Mouse (Mus musculus): Measurements from ENCODE around the gene Gja5. TPM values are rescaled to one million over a fixed set of nuclear protein-coding genes. Genes with fewer than 3 reads are reported as not detected.

Gene Gja5
- polyA plus RNA-seq, 1 experiment from 2014 or later: 3.6 TPM

DNA sequence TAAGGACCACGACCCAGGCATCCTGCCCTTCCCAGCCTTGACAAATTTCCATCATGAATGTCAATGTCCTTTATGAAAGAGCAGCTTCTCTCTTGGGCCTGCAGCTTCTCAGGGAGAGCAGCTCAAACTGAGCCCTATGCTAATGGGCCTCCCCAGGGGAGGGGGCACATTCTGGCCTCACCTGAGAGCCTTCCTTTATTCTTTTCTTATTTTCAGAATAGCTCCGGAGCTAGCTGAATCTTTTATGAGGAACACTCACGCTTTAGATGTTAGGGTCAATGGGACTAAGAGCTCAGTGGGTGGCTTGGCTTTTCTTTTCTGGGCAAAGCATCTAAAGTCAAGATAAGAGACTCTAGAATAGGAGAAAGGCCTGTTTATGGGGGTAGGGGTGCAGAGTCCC, 88.0 kb downstream of the Gja5 start:
- Histone ChIP-seq H3K27me3 (no peaks in the 10 kb centered on the region), H3K27ac (no peak overlapping the region), H3K4me1 (replicated peaks) (no peaks in the 10 kb centered on the region), H3K36me3 (no peaks in the 10 kb centered on the region), H3K9me3 (no peaks in the 10 kb centered on the region), H3K4me2 (replicated peaks) (no peak overlapping the region), H3K9ac (replicated peaks) (no peak overlapping the region), H3K4me3 (replicated peaks) (no peak overlapping the region)
- ATAC-seq: no peak
- WGBS: 7% methylated on average over 3 of the region's 3 CpGs

DNA sequence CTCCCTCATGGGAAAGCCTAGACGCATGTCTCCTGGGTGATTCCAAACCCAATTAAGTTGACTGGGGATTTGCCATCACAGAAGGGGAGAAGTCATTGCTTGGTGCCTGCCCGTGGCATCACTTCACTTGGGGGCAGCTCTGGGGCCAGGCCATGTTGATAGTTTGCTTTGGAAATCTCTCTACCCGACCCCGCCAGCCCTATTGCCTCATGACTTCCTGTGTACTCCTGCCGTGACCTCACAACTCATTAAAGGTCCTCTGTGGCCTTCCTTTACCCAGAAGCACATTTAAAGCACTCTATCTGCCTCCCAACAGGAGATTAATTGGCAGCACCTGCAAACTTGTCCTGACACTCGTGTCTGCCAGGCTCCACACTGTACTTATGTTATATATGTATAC, 93.3 kb downstream of the Gja5 start:
- Histone ChIP-seq H3K27ac (no peak overlapping the region), H3K36me3 (no peaks in the 10 kb centered on the region), H3K4me3 (replicated peaks) (no peak overlapping the region), H3K9me3 (no peaks in the 10 kb centered on the region), H3K27me3 (no peaks in the 10 kb centered on the region), H3K4me1 (replicated peaks) (no peaks in the 10 kb centered on the region), H3K4me2 (replicated peaks) (no peak overlapping the region), H3K9ac (replicated peaks) (no peak overlapping the region)
- WGBS: 74% methylated on average over 6 of the region's 6 CpGs
- ATAC-seq: no peak

DNA sequence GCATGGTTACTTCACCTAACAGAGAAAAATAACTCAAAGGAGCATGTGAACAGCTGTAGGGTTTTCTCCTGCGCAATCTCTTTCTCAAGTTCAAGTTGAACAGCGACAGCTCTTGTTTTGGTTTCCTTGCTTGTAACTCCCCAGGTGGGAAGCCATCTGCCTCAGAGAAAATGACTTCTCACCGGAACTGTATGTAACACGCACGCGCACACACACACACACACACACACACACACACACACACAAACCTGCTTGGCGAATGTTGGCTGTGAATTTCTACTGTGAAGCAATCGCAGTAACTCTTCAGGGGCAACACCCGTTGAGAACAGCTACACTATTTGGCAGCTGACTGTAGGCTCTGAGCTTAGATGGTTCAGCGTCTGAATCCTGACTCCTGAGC, 98.6 kb downstream of the Gja5 start:
- WGBS: 93% methylated on average over 10 of the region's 10 CpGs
- no peaks in the 10 kb centered on the region for H3K36me3 ChIP-seq
- no peaks in the 10 kb centered on the region for H3K27me3 ChIP-seq
- no peaks in the 10 kb centered on the region for H3K9me3 ChIP-seq
- H3K4me2 ChIP-seq (replicated peaks): no peak overlapping the region
- H3K9ac ChIP-seq (replicated peaks): no peak overlapping the region
- no peak overlapping the region for H3K27ac ChIP-seq
- H3K4me3 ChIP-seq (replicated peaks): no peak overlapping the region
- ATAC-seq: no peak
- no peaks in the 10 kb centered on the region for H3K4me1 ChIP-seq (replicated peaks)

DNA sequence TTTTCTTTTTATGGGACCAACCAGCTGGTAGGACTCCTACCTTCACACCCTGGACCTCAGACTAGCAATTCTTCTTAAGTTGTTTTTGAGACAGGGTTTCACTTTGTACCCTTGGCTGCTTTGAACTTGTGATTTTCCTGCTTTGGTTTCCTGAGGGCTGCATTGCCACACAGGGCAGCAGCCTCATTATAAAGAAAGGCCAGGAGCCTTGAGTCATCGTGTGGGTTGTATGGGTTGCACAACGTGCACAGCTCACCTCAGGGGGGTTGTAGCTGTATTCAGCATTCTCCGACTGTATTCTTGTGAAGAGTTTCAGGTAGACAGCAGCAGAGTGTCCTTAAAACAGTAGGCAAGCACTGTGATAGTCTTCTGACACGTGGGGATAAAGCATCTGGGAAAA, 100.0 kb downstream of the Gja5 start:
- no peak for ATAC-seq
- Histone ChIP-seq H3K9me3 (no peaks in the 10 kb centered on the region), H3K4me2 (replicated peaks) (no peak overlapping the region), H3K4me1 (replicated peaks) (no peaks in the 10 kb centered on the region), H3K36me3 (no peaks in the 10 kb centered on the region), H3K9ac (replicated peaks) (no peak overlapping the region), H3K27me3 (no peaks in the 10 kb centered on the region), H3K27ac (no peak overlapping the region), H3K4me3 (replicated peaks) (no peak overlapping the region)
- WGBS: 82% methylated on average over 4 of the region's 4 CpGs

DNA sequence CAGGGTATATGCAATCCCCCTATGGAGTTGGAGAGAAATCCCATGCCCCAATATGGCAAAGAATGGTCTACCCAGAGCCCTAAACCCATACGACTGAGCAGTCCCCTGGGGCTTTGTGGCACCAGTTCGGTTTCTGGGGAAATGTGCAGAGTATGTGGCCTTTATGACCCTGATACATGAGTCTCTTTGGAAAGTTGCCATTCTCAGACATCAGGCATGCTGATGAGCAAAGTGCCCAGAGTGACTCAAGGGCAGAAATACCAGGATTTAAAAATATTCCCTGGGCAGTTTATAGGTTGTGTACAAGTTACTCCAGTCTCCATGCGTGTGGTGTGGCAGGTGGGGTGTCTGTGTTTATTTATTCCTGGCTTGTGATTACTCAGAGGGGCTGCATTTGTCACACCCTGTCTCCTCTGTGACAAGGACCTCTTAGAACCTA, 102.5 kb downstream of the Gja5 start:
- Histone ChIP-seq H3K9me3 (no peaks in the 10 kb centered on the region), H3K36me3 (no peaks in the 10 kb centered on the region), H3K4me2 (replicated peaks) (no peak overlapping the region), H3K9ac (replicated peaks) (no peak overlapping the region), H3K4me3 (replicated peaks) (no peak overlapping the region), H3K27me3 (no peaks in the 10 kb centered on the region), H3K4me1 (replicated peaks) (no peaks in the 10 kb centered on the region), H3K27ac (no peak overlapping the region)
- WGBS: 56% methylated on average over 3 of the region's 3 CpGs
- no peak for ATAC-seq

DNA sequence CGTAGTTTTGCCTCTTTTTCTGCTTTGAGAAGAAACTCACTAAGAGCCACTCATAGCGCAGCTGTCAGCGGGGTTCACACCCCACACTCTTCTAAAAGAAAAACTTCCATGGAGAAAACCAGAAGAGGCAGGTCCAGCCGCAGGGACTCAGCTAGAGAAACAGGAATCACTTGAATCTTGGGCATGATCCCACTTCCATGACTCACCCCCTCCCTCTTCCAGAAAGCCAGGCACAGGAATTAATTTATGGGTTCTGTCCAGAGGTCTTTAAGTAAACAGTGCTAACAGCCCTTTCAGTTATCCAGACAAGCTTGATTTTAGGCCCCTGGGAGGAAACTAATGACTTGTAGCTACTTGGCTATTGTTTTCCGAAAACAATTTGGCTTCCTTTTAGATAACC, 120.7 kb downstream of the Gja5 start:
- ATAC-seq: no peak
- no peaks in the 10 kb centered on the region for H3K27me3 ChIP-seq
- no peaks in the 10 kb centered on the region for H3K36me3 ChIP-seq
- no peaks in the 10 kb centered on the region for H3K9me3 ChIP-seq
- no peak overlapping the region for H3K4me3 ChIP-seq (replicated peaks)
- no peak overlapping the region for H3K27ac ChIP-seq
- peaks cover 4% of the 10 kb centered on the region; the same call in 1 of the 2 replicates for H3K4me1 ChIP-seq (replicated peaks)
- no peak overlapping the region for H3K9ac ChIP-seq (replicated peaks)
- no peak overlapping the region for H3K4me2 ChIP-seq (replicated peaks)
- WGBS: 77% methylated on average over 5 of the region's 5 CpGs

DNA sequence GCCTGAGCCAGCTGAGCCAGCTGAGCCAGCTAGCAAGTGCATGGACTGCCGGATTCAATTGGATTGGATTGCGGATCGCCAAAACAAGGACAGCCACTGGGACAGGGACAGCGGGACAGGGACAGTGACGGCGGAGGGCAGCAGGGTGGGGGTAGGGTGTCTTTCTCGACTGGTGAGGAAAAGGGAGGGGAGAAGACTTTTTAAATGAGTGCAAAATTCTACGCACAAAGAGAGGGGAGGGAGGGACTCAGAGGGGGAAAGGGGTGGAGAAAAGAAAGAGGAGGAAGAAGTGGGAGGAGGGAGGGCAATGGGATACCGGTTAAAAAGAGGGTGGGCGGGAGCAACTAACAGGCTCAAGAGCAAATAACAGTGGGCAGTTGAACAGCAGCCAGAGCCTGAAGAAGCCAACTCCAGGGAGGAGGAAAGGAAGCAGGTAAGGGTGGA, 127.6 kb downstream of the Gja5 start:
- peak overlapping the region; percentile 32 for H3K4me3 ChIP-seq (replicated peaks)
- no peak overlapping the region for H3K27ac ChIP-seq
- ATAC-seq: peak; percentile 50
- under 1% methylated on average over 10 of the region's 10 CpGs for WGBS
- H3K4me2 ChIP-seq (replicated peaks): peak overlapping the region; percentile 52
- no peaks in the 10 kb centered on the region for H3K9me3 ChIP-seq
- H3K4me1 ChIP-seq (replicated peaks): peaks cover 13% of the 10 kb centered on the region; the same call in 1 of the 2 replicates
- no peaks in the 10 kb centered on the region for H3K36me3 ChIP-seq
- H3K27me3 ChIP-seq: 0 out of 2 replicates have a peak, but pooled peaks cover 3% of the 10 kb centered on the region
- H3K9ac ChIP-seq (replicated peaks): peak overlapping the region; percentile 44; the same call in 1 of the 2 replicates

DNA sequence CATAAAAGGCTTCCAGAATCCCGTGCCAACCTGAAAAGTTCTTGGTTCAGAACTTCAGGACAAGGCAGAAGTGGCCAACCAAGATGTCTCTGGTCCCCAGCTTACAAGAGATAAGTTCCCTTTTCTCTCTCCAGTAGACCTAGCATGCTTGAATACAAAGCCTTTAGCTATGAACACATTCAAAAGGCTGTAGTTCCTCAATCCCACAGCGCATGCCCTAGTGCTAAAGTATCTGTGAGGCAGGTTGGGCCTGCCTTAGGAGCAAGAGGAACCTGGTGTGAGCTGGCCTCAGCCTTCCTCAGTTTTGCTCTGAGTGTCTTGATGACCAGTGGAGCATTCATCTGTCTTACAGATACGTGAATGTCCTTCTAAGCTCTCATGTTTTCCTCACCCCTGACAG, 131.1 kb downstream of the Gja5 start:
- Histone ChIP-seq H3K4me1 (replicated peaks) (peaks cover 13% of the 10 kb centered on the region; the same call in 1 of the 2 replicates), H3K4me2 (replicated peaks) (no peak overlapping the region), H3K27ac (no peak overlapping the region), H3K9ac (replicated peaks) (no peak overlapping the region), H3K27me3 (0 out of 2 replicates have a peak, but pooled peaks cover 3% of the 10 kb centered on the region), H3K9me3 (no peaks in the 10 kb centered on the region), H3K36me3 (no peaks in the 10 kb centered on the region), H3K4me3 (replicated peaks) (no peak overlapping the region)
- no peak for ATAC-seq
- 91% methylated on average over 3 of the region's 3 CpGs for WGBS

DNA sequence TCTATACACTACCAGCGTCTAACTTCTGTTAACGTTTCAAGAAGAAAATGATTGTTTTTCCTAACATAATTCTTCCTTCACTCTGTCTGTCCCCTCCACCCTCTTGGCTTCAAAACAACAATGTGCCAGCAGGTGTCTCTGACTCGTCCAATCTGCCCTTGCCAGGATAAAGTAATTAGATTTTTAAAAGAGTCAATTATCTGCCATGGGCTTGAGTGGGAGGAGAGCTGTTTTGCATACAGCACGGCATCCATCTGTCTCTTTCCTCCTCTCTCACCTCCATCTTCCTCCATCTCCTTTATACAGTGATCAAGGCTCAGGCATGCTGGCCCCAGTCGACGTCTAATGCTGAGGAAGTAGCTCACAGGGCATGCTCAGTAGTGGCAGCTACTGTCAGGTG, 132.6 kb downstream of the Gja5 start:
- Histone ChIP-seq H3K4me1 (replicated peaks) (peaks cover 9% of the 10 kb centered on the region; the same call in 1 of the 2 replicates), H3K9ac (replicated peaks) (no peak overlapping the region), H3K27ac (no peak overlapping the region), H3K4me2 (replicated peaks) (no peak overlapping the region), H3K9me3 (no peaks in the 10 kb centered on the region), H3K27me3 (0 out of 2 replicates have a peak, but pooled peaks cover 3% of the 10 kb centered on the region), H3K36me3 (no peaks in the 10 kb centered on the region), H3K4me3 (replicated peaks) (no peak overlapping the region)
- peak; percentile 27; the same call in 1 of the 2 replicates for ATAC-seq
- WGBS: 47% methylated on average over 6 of the region's 6 CpGs

DNA sequence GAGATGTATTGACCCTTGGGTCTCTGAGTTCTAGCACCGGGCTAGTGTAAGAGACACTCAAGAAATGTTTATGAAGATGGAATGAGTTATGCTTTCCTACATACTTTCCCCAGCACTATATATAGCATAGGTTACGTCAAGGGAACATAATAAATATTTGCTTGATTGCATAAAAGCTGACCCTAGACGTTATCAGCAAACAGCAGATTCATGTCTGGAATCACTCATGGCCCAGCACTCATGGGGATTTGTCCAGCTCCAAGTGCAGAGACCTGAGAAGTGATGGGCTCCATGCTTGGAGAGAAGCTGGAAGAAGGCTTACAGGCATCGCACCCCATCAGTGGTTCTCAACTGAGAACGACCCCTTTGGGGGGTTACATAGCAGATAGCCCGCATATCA, 135.2 kb downstream of the Gja5 start:
- H3K4me3 ChIP-seq (replicated peaks): no peak overlapping the region
- H3K4me1 ChIP-seq (replicated peaks): no peaks in the 10 kb centered on the region
- no peaks in the 10 kb centered on the region for H3K27me3 ChIP-seq
- no peaks in the 10 kb centered on the region for H3K9me3 ChIP-seq
- WGBS: 88% methylated on average over 6 of the region's 6 CpGs
- ATAC-seq: no peak
- H3K9ac ChIP-seq (replicated peaks): no peak overlapping the region
- H3K4me2 ChIP-seq (replicated peaks): no peak overlapping the region
- no peaks in the 10 kb centered on the region for H3K36me3 ChIP-seq
- H3K27ac ChIP-seq: no peak overlapping the region

DNA sequence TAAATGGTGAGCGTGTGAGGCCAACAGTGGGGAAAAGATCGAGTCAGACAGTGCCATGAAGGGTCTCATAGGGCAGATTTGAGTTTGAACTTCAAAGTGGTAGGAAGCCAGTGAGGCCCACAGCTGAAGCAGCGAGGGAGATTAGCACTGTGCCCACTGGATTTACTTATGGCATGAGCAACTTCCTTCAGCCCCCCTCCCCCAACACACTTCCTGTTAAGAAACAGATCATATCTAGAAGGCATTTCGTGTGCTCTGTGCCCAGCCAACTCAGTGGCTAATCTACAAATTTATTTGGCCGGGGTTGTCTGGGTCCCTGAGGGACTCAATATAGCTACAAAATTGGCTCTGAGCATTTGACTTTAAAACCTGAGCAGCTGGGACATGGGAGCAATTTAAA, 139.7 kb downstream of the Gja5 start:
- H3K27me3 ChIP-seq: no peaks in the 10 kb centered on the region
- H3K4me3 ChIP-seq (replicated peaks): no peak overlapping the region
- WGBS: 74% methylated on average over 5 of the region's 5 CpGs
- H3K36me3 ChIP-seq: no peaks in the 10 kb centered on the region
- no peak for ATAC-seq
- no peaks in the 10 kb centered on the region for H3K4me1 ChIP-seq (replicated peaks)
- no peaks in the 10 kb centered on the region for H3K9me3 ChIP-seq
- H3K4me2 ChIP-seq (replicated peaks): no peak overlapping the region
- no peak overlapping the region for H3K9ac ChIP-seq (replicated peaks)
- no peak overlapping the region for H3K27ac ChIP-seq

DNA sequence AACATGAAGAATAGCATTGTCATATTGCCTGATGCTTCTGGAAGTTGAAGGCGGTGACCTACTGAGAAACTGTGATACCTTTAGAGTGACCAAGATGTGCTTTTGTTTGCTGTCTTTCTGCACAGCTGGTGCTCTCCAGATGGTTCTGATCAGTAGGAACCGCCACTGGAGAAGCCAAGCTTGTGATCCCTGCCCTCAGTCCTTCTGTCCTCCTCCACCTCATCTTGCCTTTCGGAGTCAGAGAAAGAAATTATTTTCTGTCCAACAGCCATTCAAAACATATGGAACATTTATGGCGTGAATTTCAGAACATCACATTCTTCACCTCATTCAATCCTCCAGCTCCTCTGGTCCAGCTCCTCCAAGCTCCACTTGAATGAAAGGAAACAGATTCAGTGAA, 143.3 kb downstream of the Gja5 start:
- Histone ChIP-seq H3K4me2 (replicated peaks) (no peak overlapping the region), H3K4me1 (replicated peaks) (peaks cover 10% of the 10 kb centered on the region; the same call in 1 of the 2 replicates), H3K9ac (replicated peaks) (no peak overlapping the region), H3K36me3 (no peaks in the 10 kb centered on the region), H3K9me3 (no peaks in the 10 kb centered on the region), H3K27me3 (no peaks in the 10 kb centered on the region), H3K4me3 (replicated peaks) (no peak overlapping the region), H3K27ac (no peak overlapping the region)
- no peak for ATAC-seq
- 91% methylated on average over 4 of the region's 4 CpGs for WGBS

DNA sequence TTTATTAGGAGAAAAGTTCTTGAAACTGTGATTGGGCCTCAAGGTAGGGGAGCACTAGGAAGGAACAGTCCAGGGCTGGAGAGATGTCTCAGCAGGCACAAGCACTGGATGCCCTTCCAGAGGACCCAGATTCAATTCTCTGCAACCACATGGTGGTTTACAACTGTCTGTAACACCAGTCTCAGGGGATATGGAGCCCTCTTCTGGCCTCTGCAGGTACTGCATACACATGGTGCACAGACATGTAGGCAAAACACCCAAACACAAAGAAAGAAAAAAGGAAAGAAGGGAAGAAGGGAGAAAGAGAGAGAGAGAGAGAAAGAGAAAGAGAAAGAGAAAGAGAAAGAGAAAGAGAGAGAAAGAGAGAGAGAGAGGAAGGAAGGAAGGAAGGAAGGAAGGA, 143.9 kb downstream of the Gja5 start:
- H3K9ac ChIP-seq (replicated peaks): no peak overlapping the region
- no peak overlapping the region for H3K27ac ChIP-seq
- no peaks in the 10 kb centered on the region for H3K36me3 ChIP-seq
- H3K4me1 ChIP-seq (replicated peaks): peaks cover 10% of the 10 kb centered on the region; the same call in 1 of the 2 replicates
- no peak overlapping the region for H3K4me3 ChIP-seq (replicated peaks)
- H3K4me2 ChIP-seq (replicated peaks): no peak overlapping the region
- H3K27me3 ChIP-seq: no peaks in the 10 kb centered on the region
- H3K9me3 ChIP-seq: no peaks in the 10 kb centered on the region
- ATAC-seq: no peak

All from midbrain, embryonic 13.5 days (tissue).